8 mouse cellular contexts compared by ENCODE assay signal in genomic region chr2:170204768-170205514, GRCm38 (mm10). TPM values are rescaled to one million over a fixed set of nuclear protein-coding genes. Genes with fewer than 3 reads are reported as not detected.
DNase-seq lines count a peak whose midpoint lies in the region; ATAC-seq and TF ChIP-seq lines count a peak whose summit lies in the region.

No protein-coding gene starts in this region.

- dilution Hi-C loops in CH12.LX (cut with MboI; ENCODE audit: extremely low pct_ligation_motif_present, extremely low pct_unique_long_range_greater_than_20kb, low sequenced_read_pairs) = no loop called here

- peak overlapping the region; percentile 64 for H3K9ac ChIP-seq in CH12.LX (ENCODE audit: insufficient read depth, low read depth)
- H3K9ac ChIP-seq in forebrain, embryonic 14.5 days (ENCODE audit: low read length) = peak overlapping the region; percentile 47
- H3K9ac ChIP-seq in limb, embryonic 12.5 days (replicated peaks) = no peak overlapping the region
- H3K9ac ChIP-seq in neural tube, embryonic 14.5 days (replicated peaks; ENCODE audit: low read depth, low read length) = no peak overlapping the region

- TF ChIP-seq POLR2A in CH12.LX (IDR thresholded peaks at IDR 0.05; ENCODE audit: low read depth, low read length) = 0 out of 2 replicates have a peak, but pooled peaks have one; percentile 16

- H3K27me3 ChIP-seq in CH12.LX (replicated peaks) = no peaks in the 10 kb centered on the region
- H3K27me3 ChIP-seq in forebrain, embryonic 14.5 days (replicated peaks; ENCODE audit: control insufficient read depth, insufficient read depth, low read length) = no peaks in the 10 kb centered on the region
- peaks cover 16% of the 10 kb centered on the region for H3K27me3 ChIP-seq in limb, embryonic 12.5 days
- no peaks in the 10 kb centered on the region for H3K27me3 ChIP-seq in neural tube, embryonic 14.5 days (ENCODE audit: control insufficient read depth, insufficient read depth, low read length)

- H3K4me3 ChIP-seq in CH12.LX (replicated peaks in 1 of 3; ENCODE audit: low read depth in 2 of 3, low read length in 2 of 3, poor library complexity in 1 of 3) = peak overlapping the region; percentile 23 to 57 (median 45)
- peak overlapping the region; percentile 15 for H3K4me3 ChIP-seq in forebrain, embryonic 14.5 days (ENCODE audit: low read depth, low read length)
- peak overlapping the region; percentile 32 for H3K4me3 ChIP-seq in limb, embryonic 12.5 days (replicated peaks)
- peak overlapping the region; percentile 17; the same call in 1 of the 2 replicates for H3K4me3 ChIP-seq in neural tube, embryonic 14.5 days (ENCODE audit: low read depth, low read length)

- in situ Hi-C loops in CH12.LX (cut with MboI; ENCODE audit: low pct_ligation_motif_present, low pct_unique_long_range_greater_than_20kb, low sequenced_read_pairs) = no loop called here

- no peak; the same call in none of the 2 replicates for TF ChIP-seq EP300 in CH12.LX (IDR thresholded peaks at IDR 0.05; ENCODE audit: low read length)

- DNase-seq in A20 (ENCODE audit: low read depth, low spot score) = peak; percentile 46
- peak; percentile 69 for DNase-seq in CH12.LX (ENCODE audit: extremely low read depth)
- DNase-seq in forebrain, embryonic 14.5 days (ENCODE audit: low spot score) = no peak
- no peak for DNase-seq in ovary, postnatal 10 days (ENCODE audit: low spot score)
- no peak for DNase-seq in adipocyte (ENCODE audit: low spot score)
- DNase-seq in right cerebral cortex, postnatal 10 days (ENCODE audit: low spot score in 2 of 2) = no peak

- H3K27ac ChIP-seq in CH12.LX (ENCODE audit: insufficient read depth, low read depth) = peak overlapping the region; percentile 44
- H3K27ac ChIP-seq in forebrain, embryonic 14.5 days (ENCODE audit: low read depth, low read length) = no peak overlapping the region
- H3K27ac ChIP-seq in limb, embryonic 12.5 days = no peak overlapping the region
- H3K27ac ChIP-seq in neural tube, embryonic 14.5 days (ENCODE audit: low read depth, low read length) = no peak overlapping the region

- H3K9me3 ChIP-seq in CH12.LX (replicated peaks; ENCODE audit: low read length) = peaks cover 2% of the 10 kb centered on the region
- H3K9me3 ChIP-seq in forebrain, embryonic 14.5 days (replicated peaks; ENCODE audit: control insufficient read depth, low read length) = no peaks in the 10 kb centered on the region
- H3K9me3 ChIP-seq in limb, embryonic 12.5 days = no peaks in the 10 kb centered on the region
- H3K9me3 ChIP-seq in neural tube, embryonic 14.5 days (ENCODE audit: control insufficient read depth, low read length) = no peaks in the 10 kb centered on the region

- peaks cover 16 to 48% of the 10 kb centered on the region in 2 experiments for H3K4me1 ChIP-seq in CH12.LX (ENCODE audit: control insufficient read depth in 1 of 2, insufficient read depth in 2 of 2)
- H3K4me1 ChIP-seq in forebrain, embryonic 14.5 days (ENCODE audit: control insufficient read depth, insufficient read depth, low read length) = peaks cover 5% of the 10 kb centered on the region; the same call in 1 of the 2 replicates
- peaks cover 23% of the 10 kb centered on the region for H3K4me1 ChIP-seq in limb, embryonic 12.5 days (replicated peaks)
- H3K4me1 ChIP-seq in neural tube, embryonic 14.5 days (ENCODE audit: control insufficient read depth, insufficient read depth, low read length) = no peaks in the 10 kb centered on the region

- H3K4me2 ChIP-seq in CH12.LX (ENCODE audit: insufficient read depth, low read depth, poor library complexity, severe bottlenecking) = peak overlapping the region; percentile 96
- peak overlapping the region; percentile 46 for H3K4me2 ChIP-seq in forebrain, embryonic 14.5 days (ENCODE audit: low read length)
- H3K4me2 ChIP-seq in limb, embryonic 12.5 days = peak overlapping the region; percentile 67
- peak overlapping the region; percentile 52 for H3K4me2 ChIP-seq in neural tube, embryonic 14.5 days (ENCODE audit: low read depth, low read length)

- no peak for ATAC-seq in forebrain, embryonic 14.5 days
- ATAC-seq in limb, embryonic 12.5 days (ENCODE audit: insufficient number of reproducible peaks, insufficient read depth, low FRiP score, low TSS enrichment, low read depth) = no peak
- ATAC-seq in neural tube, embryonic 14.5 days (ENCODE audit: low read depth) = no peak

- TF ChIP-seq CTCF in CH12.LX (conservative IDR thresholded peaks at IDR 0.05 in 1 of 2, IDR thresholded peaks at IDR 0.05 in 1 of 2; ENCODE audit: low read depth in 2 of 2, low read length in 2 of 2) = no peak

- no peak; the same call in 1 of the 2 replicates for TF ChIP-seq RAD21 in CH12.LX (IDR thresholded peaks at IDR 0.05; ENCODE audit: low read depth, low read length)

- no peaks in the 10 kb centered on the region for H3K79me2 ChIP-seq in CH12.LX (replicated peaks; ENCODE audit: control insufficient read depth, extremely low read depth, insufficient read depth, poor library complexity, severe bottlenecking)

- 36% methylated on average over 10 of the region's 10 CpGs for WGBS in forebrain, embryonic 14.5 days
- WGBS in limb, embryonic 12.5 days = 26% methylated on average over 10 of the region's 10 CpGs
- 36% methylated on average over 10 of the region's 10 CpGs for WGBS in neural tube, embryonic 14.5 days

- no peaks in the 10 kb centered on the region for H3K36me3 ChIP-seq in CH12.LX (replicated peaks in 1 of 2; ENCODE audit: control insufficient read depth in 1 of 2, insufficient read depth in 1 of 2, low read length in 1 of 2)
- no peaks in the 10 kb centered on the region for H3K36me3 ChIP-seq in forebrain, embryonic 14.5 days (ENCODE audit: control insufficient read depth, insufficient read depth, low read length)
- H3K36me3 ChIP-seq in limb, embryonic 12.5 days = no peaks in the 10 kb centered on the region
- H3K36me3 ChIP-seq in neural tube, embryonic 14.5 days (ENCODE audit: control insufficient read depth, insufficient read depth, low read length) = no peaks in the 10 kb centered on the region

TF ChIP-seq in CH12.LX, 34 proteins besides CTCF, POLR2A, EP300 and RAD21:
- TF ChIP-seq MYC (IDR thresholded peaks at IDR 0.05; ENCODE audit: low read depth, low read length) (no peak), MEF2A (IDR thresholded peaks at IDR 0.05; ENCODE audit: borderline replicate concordance, low read depth, low read length) (peak; percentile 79), BHLHE40 (IDR thresholded peaks at IDR 0.05; ENCODE audit: low read depth, low read length) (peak; percentile 36; the same call in 1 of the 2 replicates), MAX (IDR thresholded peaks at IDR 0.05; ENCODE audit: low read length) (peak; percentile 57; the same call in 1 of the 2 replicates), ZC3H11A (IDR thresholded peaks at IDR 0.05; ENCODE audit: low read depth, low read length) (no peak), MAFK (IDR thresholded peaks at IDR 0.05; ENCODE audit: insufficient replicate concordance, low read length) (0 out of 2 replicates have a peak, but pooled peaks have one; percentile 27), ELF1 (IDR thresholded peaks at IDR 0.05; ENCODE audit: low read depth, low read length) (peak; percentile 34; the same call in 1 of the 2 replicates), TBP (conservative IDR thresholded peaks at IDR 0.05; ENCODE audit: low read depth, low read length) (peak; percentile 71), NELFE (IDR thresholded peaks at IDR 0.05; ENCODE audit: low read depth, low read length) (peak; percentile 48; the same call in 1 of the 2 replicates), NRF1 (IDR thresholded peaks at IDR 0.05; ENCODE audit: low read depth, low read length) (no peak), CHD2 (IDR thresholded peaks at IDR 0.05; ENCODE audit: low read length) (no peak), E2F4 (IDR thresholded peaks at IDR 0.05; ENCODE audit: insufficient replicate concordance, low read depth, low read length) (no peak), IRF4 (IDR thresholded peaks at IDR 0.05; ENCODE audit: low read depth, low read length) (no peak), MXI1 (IDR thresholded peaks at IDR 0.05; ENCODE audit: low read depth, low read length) (peak; percentile 54; the same call in 1 of the 2 replicates), ZNF384 (IDR thresholded peaks at IDR 0.05; ENCODE audit: low read depth, low read length) (peak; percentile 26; the same call in 1 of the 2 replicates), USF1 (IDR thresholded peaks at IDR 0.05; ENCODE audit: low read depth, low read length) (no peak), RCOR1 (conservative IDR thresholded peaks at IDR 0.05; ENCODE audit: low read depth, low read length) (peak; percentile 58; the same call in 1 of the 2 replicates), SIN3A (IDR thresholded peaks at IDR 0.05; ENCODE audit: low read length) (peak; percentile 56; the same call in 1 of the 2 replicates), JUND (conservative IDR thresholded peaks at IDR 0.05; ENCODE audit: low read depth, low read length) (no peak), TCF12 (IDR thresholded peaks at IDR 0.05; ENCODE audit: low read depth, low read length) (no peak), CHD1 (IDR thresholded peaks at IDR 0.05; ENCODE audit: low read depth, low read length) (0 out of 2 replicates have a peak, but pooled peaks have one; percentile 6), USF2 (conservative IDR thresholded peaks at IDR 0.05; ENCODE audit: low read depth, low read length) (no peak), UBTF (IDR thresholded peaks at IDR 0.05; ENCODE audit: low read depth, low read length) (no peak), PAX5 (IDR thresholded peaks at IDR 0.05; ENCODE audit: low read length) (no peak), ETS1 (conservative IDR thresholded peaks at IDR 0.05; ENCODE audit: low read depth, low read length) (peak; percentile 32; the same call in 1 of the 2 replicates)

RNA-seq across cellular contexts. Expression of gene Zfp217, which starts 57.0 kb away (rescaled TPM):
- 9.3 and 10.0 TPM in 2 replicates for total RNA-seq in CH12.LX (2012; rRNA removed)
- 5.3 and 5.6 TPM in 2 replicates for total RNA-seq in CH12.LX (2014; rRNA removed)
- polyA plus RNA-seq in CH12.LX (2012; ENCODE audit: insufficient read length, low read depth) = 11.1 and 12.1 TPM in 2 replicates
- polyA plus RNA-seq in forebrain, embryonic 14.5 days (2014; fragmentation: Nextera tagmentation; extraction: Ambion mirVana) = 1.7 and 1.8 TPM in 2 replicates
- polyA plus RNA-seq in limb, embryonic 12.5 days (2016; fragmentation: Nextera tagmentation; extraction: Ambion mirVana) = 5.0 and 5.1 TPM in 2 replicates
- polyA plus RNA-seq in neural tube, embryonic 14.5 days (2014; fragmentation: Nextera tagmentation; extraction: Ambion mirVana) = 1.1 and 2.4 TPM in 2 replicates

Comparison
In these comparisons a context has a peak if more than half of its experiments do, and no peak if none do; other contexts are left out.
1. DNase-seq: peak in A20 (single experiment) and CH12.LX (single experiment); none in forebrain, embryonic 14.5 days (single experiment), ovary, postnatal 10 days (single experiment), adipocyte (single experiment) and right cerebral cortex, postnatal 10 days (0 of 2).
2. H3K4me2 ChIP-seq: peak in every context shown above with its lines; median percentile 96 in CH12.LX; 67 in limb, embryonic 12.5 days; 52 in neural tube, embryonic 14.5 days; 46 in forebrain, embryonic 14.5 days.
3. H3K9ac ChIP-seq: peak in CH12.LX (single experiment) and forebrain, embryonic 14.5 days (single experiment); none in limb, embryonic 12.5 days (single experiment) and neural tube, embryonic 14.5 days (single experiment).
4. Peak in every context shown above with its lines, with median percentiles within 50 percentile points of each other: H3K4me3 ChIP-seq.